Mouse (Mus musculus) large intestine, adult 2 months (tissue): Measurements from ENCODE around the gene Uvrag. TPM values are rescaled to one million over a fixed set of nuclear protein-coding genes. Genes with fewer than 3 reads are reported as not detected.
A peak's percentile ranks its signal among the peaks of the same experiment; 100 is the strongest.
"Not testable (repeated sequence)": the region's sequence is repeated elsewhere in the genome, so short reads cannot be mapped to it uniquely, and the experiment has no call there.

Source experiments
- DNase-seq: peaks from one replicate; pipeline ENCODE4 v3.0.0-alpha.2; 2012; ENCODE audit warnings: low read depth, low spot score
- WGBS: fragments of 180-500 bp; shearing (Covaris S2); methylation state at CpG from one replicate; pipeline ENCODE4 v1.1.7; 2018; 5-methylcytosine and 5-hydroxymethylcytosine counted together
- polyA plus RNA-seq: library from polyadenylated mRNA; depleted of rRNA; stranded (reverse); fragments of >200 nt; gene quantifications from 2 replicates; pipeline ENCODE4 v1.2.3, GENCODE M21; 2012

Uvrag gene
- polyA plus RNA-seq, 1 experiment, result 5.0 TPM

- 35% methylated on average over 7 of the region's 7 CpGs for WGBS
- DNase-seq, result no peak
Observed at GRCm38 (mm10) chr7:99073734-99074372, 67.1 kb downstream of the Uvrag start.

GRCm38 (mm10) chr7:99067710-99068109 lies 73.2 kb downstream of the Uvrag start:
- WGBS, result 74% methylated on average over 7 of the region's 7 CpGs
- no peak for DNase-seq

- 43% methylated on average over 2 of the region's 2 CpGs for WGBS
- DNase-seq, result no peak
Observed at GRCm38 (mm10) chr7:99065920-99066319, 75.0 kb downstream of the Uvrag start.

GRCm38 (mm10) chr7:99065391-99065831 lies 75.5 kb downstream of the Uvrag start:
- WGBS, result 71% methylated on average over 11 of the region's 11 CpGs
- DNase-seq, result no peak

GRCm38 (mm10) chr7:99064795-99065194 lies 76.1 kb downstream of the Uvrag start:
- no peak for DNase-seq
- whole genome bisulfite sequencing, result 50% methylated on average over 3 of the region's 3 CpGs

- DNase-seq, result not testable (repeated sequence)
- 81% methylated on average over 3 of the region's 3 CpGs for WGBS
Observed at GRCm38 (mm10) chr7:99062263-99062662, 78.7 kb downstream of the Uvrag start.

GRCm38 (mm10) chr7:99061056-99061680 lies 79.8 kb downstream of the Uvrag start:
- WGBS, result 77% methylated on average over 7 of the region's 7 CpGs
- DNase-seq, result no peak

GRCm38 (mm10) chr7:99060476-99060875 lies 80.5 kb downstream of the Uvrag start:
- no peak for DNase-seq
- 91% methylated on average over 5 of the region's 5 CpGs for WGBS

- WGBS, result 96% methylated on average over 8 of the region's 8 CpGs
- no peak for DNase-seq
Observed at GRCm38 (mm10) chr7:99059934-99060333, 81.0 kb downstream of the Uvrag start.

GRCm38 (mm10) chr7:99057053-99057630 lies 83.8 kb downstream of the Uvrag start:
- WGBS, result 50% methylated on average over 17 of the region's 17 CpGs
- DNase-seq, result no peak

GRCm38 (mm10) chr7:99053626-99054025 lies 87.3 kb downstream of the Uvrag start:
- WGBS, result 87% methylated on average over 4 of the region's 4 CpGs

GRCm38 (mm10) chr7:99052471-99053241 lies 88.3 kb downstream of the Uvrag start:
- peak; percentile 33 for DNase-seq
- 84% methylated on average over 6 of the region's 6 CpGs for WGBS

More at GRCm38 (mm10) chr7:99053626-99054025, 87.3 kb downstream of the Uvrag start:
- no peak for DNase-seq

- WGBS, result 88% methylated on average over 1 of the region's 1 CpGs
- DNase-seq, result no peak
Observed at GRCm38 (mm10) chr7:99050882-99051281, 90.1 kb downstream of the Uvrag start.

GRCm38 (mm10) chr7:99049897-99050296 lies 91.0 kb downstream of the Uvrag start:
- 36% methylated on average over 3 of the region's 3 CpGs for WGBS

GRCm38 (mm10) chr7:99046545-99047206 lies 94.3 kb downstream of the Uvrag start:
- DNase-seq, result no peak
- WGBS, result 67% methylated on average over 11 of the region's 11 CpGs

More at GRCm38 (mm10) chr7:99049897-99050296, 91.0 kb downstream of the Uvrag start:
- no peak for DNase-seq

GRCm38 (mm10) chr7:99045525-99045924 lies 95.4 kb downstream of the Uvrag start:
- 91% methylated on average over 6 of the region's 6 CpGs for WGBS
- no peak for DNase-seq

- DNase-seq, result no peak
- WGBS, result 87% methylated on average over 7 of the region's 7 CpGs
Observed at GRCm38 (mm10) chr7:99043923-99044322, 97.0 kb downstream of the Uvrag start.

GRCm38 (mm10) chr7:99043322-99043721 lies 97.6 kb downstream of the Uvrag start:
- DNase-seq, result no peak
- 95% methylated on average over 3 of the region's 3 CpGs for WGBS

GRCm38 (mm10) chr7:99041818-99042217 lies 99.1 kb downstream of the Uvrag start:
- WGBS, result 83% methylated on average over 9 of the region's 9 CpGs
- DNase-seq, result no peak

GRCm38 (mm10) chr7:99039912-99040311 lies 101.0 kb downstream of the Uvrag start:
- WGBS, result 89% methylated on average over 8 of the region's 8 CpGs
- DNase-seq, result no peak
